Mouse (Mus musculus) spleen, adult 18-20 months (tissue): ENCODE data around the gene Neb.

ENCODE experiments used
- DNase-seq, 2 experiments: peaks; one replicate each; pipeline ENCODE4 v3.0.0; 2022; ENCODE audit warnings: mixed read lengths in 2 of 2

Gene Neb

GRCm38 (mm10) chr2:52372480-52372879 is 5.8 kb downstream of the Neb start:
- DNase-seq = no peak

DNA sequence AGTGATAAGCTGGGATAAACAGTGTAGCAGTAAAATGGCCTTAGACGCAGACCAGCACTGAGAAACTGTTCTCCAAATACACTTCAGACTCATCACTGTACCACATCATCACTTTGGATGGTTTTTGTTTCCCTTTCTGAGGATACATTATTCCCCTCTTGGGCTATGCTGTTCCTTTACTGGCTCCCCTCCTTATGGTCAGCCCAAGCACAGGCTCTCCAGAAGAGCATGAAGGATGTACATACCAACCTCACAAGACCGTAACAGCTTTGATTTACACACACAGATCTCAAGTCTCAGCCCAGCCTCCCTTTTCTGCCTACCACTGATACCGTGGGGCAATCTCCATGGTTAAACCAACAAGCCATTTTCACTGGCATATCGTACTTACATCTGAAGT is 6.2 kb downstream of the Neb start:
- DNase-seq = no peak

- no peak for DNase-seq
Observed at GRCm38 (mm10) chr2:52371066-52371465, 7.2 kb downstream of the Neb start.

DNA sequence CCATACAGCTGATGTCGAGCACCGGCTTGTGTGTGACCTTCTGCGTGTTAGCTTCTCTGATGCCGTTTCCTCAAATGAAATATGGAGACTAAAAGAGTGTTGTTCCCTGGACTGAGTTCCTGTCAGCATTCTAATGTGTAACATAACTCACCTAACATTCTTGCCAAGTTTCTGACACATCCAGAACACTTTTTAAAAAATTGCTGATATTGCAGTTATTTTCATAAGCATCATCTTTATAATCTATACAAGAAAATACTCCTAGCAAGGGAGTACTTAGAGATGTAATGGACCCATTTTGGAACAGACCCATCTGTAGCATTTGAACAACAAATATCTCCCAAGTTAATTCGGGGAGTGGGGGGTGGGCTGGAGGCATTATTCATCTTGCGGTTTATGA is 8.7 kb downstream of the Neb start:
- no peak for DNase-seq

DNA sequence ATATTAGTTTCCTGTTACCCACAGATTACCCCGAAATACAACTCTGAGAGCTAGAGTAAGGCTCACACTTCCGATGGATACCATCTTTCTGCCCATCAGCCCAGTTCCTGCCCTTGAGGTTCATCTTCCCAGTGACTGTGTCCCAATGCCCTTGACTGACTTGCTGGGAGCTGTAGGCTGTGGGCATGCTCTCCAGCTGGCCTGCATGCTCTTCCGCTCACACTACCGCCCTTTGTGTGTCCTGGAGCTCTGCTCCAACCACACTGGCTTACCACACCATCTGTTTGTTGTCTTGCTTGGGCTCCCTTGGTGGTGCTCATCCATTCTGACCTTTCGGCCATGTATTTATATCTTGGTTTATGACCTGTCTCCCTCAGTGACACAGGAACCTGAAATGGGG is 10.6 kb downstream of the Neb start:
- DNase-seq = no peak

DNA sequence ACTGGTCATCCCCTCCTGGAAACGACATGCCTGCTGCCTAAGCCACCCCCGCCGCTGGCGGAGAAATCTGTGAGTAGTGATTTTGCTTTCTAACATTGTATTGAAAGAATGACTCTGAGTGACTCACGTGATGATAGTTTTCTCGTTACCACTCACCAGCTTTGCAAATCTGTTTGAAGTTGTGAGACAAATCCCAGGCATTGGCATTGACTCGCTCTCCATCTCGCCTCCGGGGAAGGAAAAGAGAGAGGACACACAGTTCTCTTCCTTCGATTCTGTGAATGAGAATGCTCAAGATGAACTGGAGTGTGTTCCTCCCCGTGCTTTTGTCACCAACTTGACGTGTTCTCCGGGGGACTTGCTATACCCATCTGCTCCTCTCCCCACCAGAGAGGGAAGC is 11.0 kb downstream of the Neb start:
- no peak for DNase-seq

DNA sequence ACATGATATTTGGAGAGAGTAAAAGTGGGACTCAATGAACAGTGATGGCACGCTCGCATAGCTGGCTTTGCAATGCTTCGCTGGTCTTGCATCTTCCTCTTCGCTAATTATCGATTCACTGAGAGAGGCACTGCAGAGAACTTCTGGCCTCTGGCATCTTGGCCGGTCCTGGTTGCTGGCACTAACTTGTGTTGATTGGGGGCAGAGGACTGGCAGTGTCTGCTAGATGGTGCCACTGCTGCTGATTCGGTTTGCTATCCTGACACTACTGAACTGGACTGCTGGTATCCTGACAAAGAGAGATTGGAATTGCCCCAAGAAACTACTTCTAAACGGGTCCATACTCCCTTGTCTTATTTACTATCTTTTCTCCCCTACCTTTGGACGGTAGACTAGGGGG is 17.2 kb downstream of the Neb start:
- DNase-seq = no peak

GRCm38 (mm10) chr2:52359722-52360121 is 18.6 kb downstream of the Neb start:
- no peak for DNase-seq

GRCm38 (mm10) chr2:52358156-52358555 is 20.1 kb downstream of the Neb start:
- no peak for DNase-seq

DNA sequence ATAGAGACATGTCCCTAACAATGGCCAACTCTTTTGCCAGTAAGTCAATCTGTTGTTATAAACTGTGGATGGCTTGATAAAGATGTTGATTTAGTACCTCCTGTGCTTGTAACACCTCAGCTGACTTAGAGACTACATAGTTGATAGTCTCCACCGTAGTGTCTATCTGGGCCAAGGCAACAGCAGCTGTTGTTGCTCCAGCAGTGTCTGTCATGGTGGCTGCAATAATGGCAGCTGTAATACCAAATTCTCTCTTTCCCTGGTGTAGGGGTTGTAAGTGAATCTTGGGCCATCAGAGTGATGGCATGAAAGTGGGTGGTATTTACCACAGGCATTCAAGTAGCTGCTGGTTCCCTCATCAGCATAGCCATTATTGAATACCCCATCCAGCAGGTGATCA is 27.2 kb downstream of the Neb start:
- no peak for DNase-seq

GRCm38 (mm10) chr2:52340990-52341389 is 37.3 kb downstream of the Neb start:
- no peak for DNase-seq

- DNase-seq = no peak
Observed at GRCm38 (mm10) chr2:52335556-52335955, 42.7 kb downstream of the Neb start.

- no peak for DNase-seq
Observed at GRCm38 (mm10) chr2:52335087-52335486, 43.2 kb downstream of the Neb start.

- DNase-seq = no peak
Observed at GRCm38 (mm10) chr2:52333535-52333934, 44.7 kb downstream of the Neb start.

DNA sequence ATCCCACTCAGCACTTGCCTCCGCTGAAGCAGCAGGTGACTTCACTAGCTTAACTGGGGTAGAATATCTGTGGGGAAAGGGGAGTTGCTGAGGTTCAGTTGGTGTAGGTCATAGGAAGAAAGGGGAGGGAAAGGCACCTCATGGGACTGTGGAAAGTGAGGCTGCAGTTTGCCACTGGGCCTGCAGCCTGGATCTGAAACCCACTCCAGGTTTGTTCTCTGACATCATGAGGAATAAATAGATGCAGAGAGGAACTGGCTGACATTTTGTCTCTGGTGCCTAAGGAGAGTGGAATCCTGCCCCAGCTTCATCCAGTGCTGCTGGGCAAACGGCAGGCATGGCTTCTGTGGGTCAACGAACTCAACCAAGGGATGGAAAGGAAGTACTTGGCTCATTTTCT is 46.5 kb downstream of the Neb start:
- DNase-seq = no peak

DNA sequence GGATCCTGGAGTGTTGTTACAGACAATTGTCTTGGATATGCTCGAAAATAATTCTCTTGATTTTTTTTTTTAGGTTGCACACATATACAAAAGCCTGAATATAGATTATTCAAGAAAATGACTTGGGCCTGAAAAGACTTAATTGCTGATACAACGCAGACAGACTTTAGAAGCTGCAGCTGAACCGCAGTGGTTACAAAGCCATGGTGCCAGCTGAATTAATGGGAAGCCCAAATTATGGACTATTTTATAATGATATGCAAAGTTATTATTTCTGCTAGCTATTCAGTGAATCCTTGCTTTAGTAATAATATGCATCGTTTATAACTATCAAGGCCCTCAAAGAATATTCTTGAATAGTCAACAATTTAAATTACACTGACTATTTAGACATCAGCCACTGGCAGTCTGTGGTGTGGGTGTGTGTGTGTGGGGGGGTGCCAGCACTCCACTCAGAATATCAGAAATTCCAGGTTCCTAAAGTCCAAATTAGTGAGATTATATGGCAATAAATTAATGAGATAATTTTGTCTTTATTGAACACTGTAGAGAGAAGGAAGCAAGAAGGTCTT is 50.9 kb downstream of the Neb start:
- DNase-seq = no peak

- DNase-seq = no peak
Observed at GRCm38 (mm10) chr2:52321866-52322265, 56.4 kb downstream of the Neb start.

DNA sequence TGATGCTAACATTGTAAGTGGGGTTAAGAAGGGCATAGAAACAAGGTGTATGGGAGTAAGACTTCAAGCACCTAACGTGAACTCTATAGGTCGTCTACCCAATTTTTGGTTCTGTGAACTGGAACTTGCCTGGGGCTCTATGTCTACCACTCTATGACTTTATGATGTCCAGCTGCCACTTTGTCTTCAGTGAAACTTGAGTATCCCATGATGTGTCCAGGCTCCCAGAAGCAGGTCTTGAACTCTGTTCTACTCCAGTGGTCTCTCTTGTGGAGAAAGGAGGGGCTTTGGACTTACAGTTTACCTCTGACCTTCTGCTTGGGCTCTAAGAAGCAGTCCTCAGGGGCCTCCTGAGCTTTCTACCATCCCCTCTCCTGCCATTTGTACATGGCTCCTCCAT is 58.1 kb downstream of the Neb start:
- no peak for DNase-seq

DNA sequence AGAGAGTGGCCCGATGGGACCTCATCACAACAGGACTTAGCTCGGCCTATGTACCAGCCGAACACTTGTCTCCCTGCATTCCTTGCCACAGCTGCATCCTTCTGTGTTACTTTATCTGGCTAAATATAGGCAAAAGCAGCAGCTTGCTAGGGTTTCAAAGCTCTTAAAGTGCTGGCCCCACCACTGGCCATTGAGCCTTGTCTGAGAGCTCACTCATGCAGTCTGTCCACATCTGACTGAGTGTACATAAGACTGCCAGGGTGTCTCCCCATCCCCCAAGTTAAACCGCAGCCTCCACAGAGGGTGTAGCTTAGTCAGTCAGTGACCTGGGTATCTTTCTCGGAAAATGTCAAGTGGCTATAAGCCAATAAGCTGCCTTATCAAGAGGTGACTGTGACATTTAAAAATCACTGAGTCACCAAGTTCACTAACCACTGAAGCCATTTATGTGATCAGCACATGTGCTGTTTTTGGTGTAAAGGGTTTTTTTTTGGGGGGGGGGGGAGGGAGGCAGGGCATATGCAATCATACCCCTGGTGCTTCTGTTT is 59.2 kb downstream of the Neb start:
- DNase-seq = no peak

GRCm38 (mm10) chr2:52317471-52317870 is 60.8 kb downstream of the Neb start:
- DNase-seq = no peak

- no peak for DNase-seq
Observed at GRCm38 (mm10) chr2:52315737-52316136, 62.5 kb downstream of the Neb start.

DNA sequence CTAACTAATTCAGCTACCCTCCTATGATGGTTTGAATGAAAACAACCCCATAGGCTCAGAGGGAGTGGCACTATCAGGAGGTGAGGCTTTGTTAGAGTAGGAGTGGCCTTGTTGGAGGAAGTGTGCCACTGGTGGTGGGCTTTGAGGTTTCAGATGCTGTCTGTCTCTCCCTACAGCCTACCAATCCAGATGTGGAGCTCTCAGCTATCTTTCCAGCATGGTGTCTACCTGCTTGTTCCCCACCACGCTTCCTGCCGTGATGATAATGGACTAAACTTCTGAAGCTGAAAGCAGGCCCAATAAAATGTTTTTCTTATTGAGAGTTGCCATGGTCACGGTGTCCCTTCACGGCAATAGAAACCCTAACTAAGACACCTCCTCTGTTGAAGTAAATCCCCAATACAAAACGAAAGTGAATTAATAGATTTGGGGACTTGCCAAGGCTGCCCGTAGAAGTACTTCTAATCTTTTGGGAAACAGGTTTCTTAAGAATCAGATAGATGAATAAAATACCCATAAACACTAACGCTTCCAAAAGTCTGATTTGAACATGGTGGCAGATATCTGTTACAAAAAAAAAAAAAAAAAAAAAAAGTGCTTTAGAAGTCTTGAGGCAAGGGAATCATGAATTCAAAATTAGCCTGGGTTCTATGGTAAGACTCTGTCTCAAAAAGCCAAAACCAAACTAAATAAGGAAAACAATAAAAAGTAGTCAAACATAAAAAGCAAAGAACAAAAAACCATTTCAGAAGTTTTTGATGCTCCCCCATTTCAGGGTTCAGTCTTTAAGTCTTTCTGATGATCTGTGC is 63.1 kb downstream of the Neb start:
- no peak for DNase-seq

DNA sequence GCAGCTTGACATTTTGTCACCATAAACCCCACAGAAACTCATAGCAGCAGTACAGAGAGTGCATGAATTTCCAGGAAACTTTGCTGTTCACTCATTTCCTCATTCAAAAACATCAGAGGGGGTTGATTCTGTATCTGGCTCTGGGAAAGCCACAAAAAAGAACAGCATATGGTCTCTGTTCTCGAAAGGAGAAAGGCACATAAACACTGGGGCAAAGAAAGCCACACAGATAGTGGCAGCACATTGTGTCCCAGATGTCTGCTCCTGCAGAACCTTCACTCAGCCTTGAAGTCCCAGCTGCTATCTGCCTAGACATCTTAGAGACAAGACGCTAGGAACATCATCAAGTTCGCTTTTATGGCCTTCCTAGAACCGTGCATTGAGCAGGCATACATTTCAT is 67.5 kb downstream of the Neb start:
- DNase-seq = no peak

- DNase-seq = no peak
Observed at GRCm38 (mm10) chr2:52306635-52307034, 71.6 kb downstream of the Neb start.

- DNase-seq = no peak
Observed at GRCm38 (mm10) chr2:52304554-52304953, 73.7 kb downstream of the Neb start.
